Comparison of ENCODE assay signal across 12 mouse cellular contexts in the genomic region with DNA sequence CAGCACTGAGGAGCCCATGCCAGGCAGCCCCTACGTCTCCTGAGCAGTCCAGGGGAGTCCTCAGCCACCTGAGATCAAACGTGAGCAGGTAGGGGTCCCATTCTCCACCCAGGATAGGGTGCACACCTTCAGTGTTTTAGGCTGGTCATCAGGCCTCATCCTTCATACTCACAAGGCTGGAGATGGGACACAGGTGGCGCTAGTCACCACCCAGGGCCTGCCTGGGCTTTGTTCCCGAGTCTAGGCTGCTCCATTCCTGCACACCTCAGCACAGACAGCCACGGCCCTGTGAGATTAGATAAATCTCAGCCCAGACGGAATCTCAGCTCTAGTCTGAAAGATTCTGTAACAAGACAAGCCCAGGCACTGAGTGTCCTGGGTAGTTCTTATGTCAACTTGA. TPM values are rescaled to one million over a fixed set of nuclear protein-coding genes. Genes with fewer than 3 reads are reported as not detected.
DNase-seq lines count a peak whose midpoint lies in the region; ATAC-seq and TF ChIP-seq lines count a peak whose summit lies in the region.
"Had no signal": no experiment of that assay in that cellular context is flagged by ENCODE, and none has a peak within 500 bp of the region (broad histone marks: within the 10 kb centered on the region; RNA-seq: fewer than 3 reads in every experiment).

No protein-coding gene starts in this region.

- 58% methylated on average over 6 of the region's 6 CpGs for whole genome bisulfite sequencing in embryonic facial prominence, embryonic 15.5 days
- 68% methylated on average over 6 of the region's 6 CpGs for WGBS in midbrain, postnatal 0 days

- H3K4me3 ChIP-seq in layer of hippocampus, adult 2 months: peak overlapping the region; percentile 62; the same call in 1 of the 2 replicates
- H3K4me3 ChIP-seq in embryonic facial prominence, embryonic 15.5 days (replicated peaks): peak overlapping the region; percentile 15; the same call in 1 of the 2 replicates
- peak overlapping the region; percentile 85 for H3K4me3 ChIP-seq in midbrain, postnatal 0 days (ENCODE audit: low read depth, low read length)

- ATAC-seq in embryonic facial prominence, embryonic 15.5 days (ENCODE audit: insufficient number of reproducible peaks, low FRiP score, low TSS enrichment, low read depth): no peak
- no peak for ATAC-seq in midbrain, postnatal 0 days (ENCODE audit: low FRiP score)

- peak overlapping the region; percentile 87; the same call in 1 of the 2 replicates for H3K27ac ChIP-seq in layer of hippocampus, adult 2 months
- no peak overlapping the region for H3K27ac ChIP-seq in embryonic facial prominence, embryonic 15.5 days (replicated peaks)
- no peak overlapping the region for H3K27ac ChIP-seq in midbrain, postnatal 0 days (ENCODE audit: low read depth, low read length)

- H3K9me3 ChIP-seq in embryonic facial prominence, embryonic 15.5 days (replicated peaks): no peaks in the 10 kb centered on the region
- H3K9me3 ChIP-seq in midbrain, postnatal 0 days (ENCODE audit: low read length): no peaks in the 10 kb centered on the region

- no peaks in the 10 kb centered on the region for H3K36me3 ChIP-seq in embryonic facial prominence, embryonic 15.5 days
- H3K36me3 ChIP-seq in midbrain, postnatal 0 days (ENCODE audit: insufficient read depth, low read length): no peaks in the 10 kb centered on the region

- DNase-seq in layer of hippocampus, adult 2 months (ENCODE audit: low spot score in 2 of 2): no peak
- DNase-seq in layer of hippocampus, postnatal 14 days (ENCODE audit: low spot score in 2 of 2): no peak
- DNase-seq in brain, adult 2 months (ENCODE audit: low read depth, low spot score): peak; percentile 75
- no peak for DNase-seq in midbrain, postnatal 0 days (ENCODE audit: low spot score)
- no peak for DNase-seq in urinary bladder, postnatal 4 days (ENCODE audit: low spot score in 2 of 2)
- DNase-seq in adrenal gland, postnatal 25 days: no peak
- DNase-seq: gastrocnemius, postnatal 36 days; kidney, adult 11 months had no signal

- H3K4me1 ChIP-seq in embryonic facial prominence, embryonic 15.5 days: peaks cover 55% of the 10 kb centered on the region
- H3K4me1 ChIP-seq in midbrain, postnatal 0 days (ENCODE audit: insufficient read depth, low read length): peaks cover 5% of the 10 kb centered on the region; the same call in 1 of the 2 replicates

- no peak overlapping the region for H3K9ac ChIP-seq in embryonic facial prominence, embryonic 15.5 days
- peak overlapping the region; percentile 29; the same call in 1 of the 2 replicates for H3K9ac ChIP-seq in midbrain, postnatal 0 days (replicated peaks; ENCODE audit: low read length, poor library complexity, severe bottlenecking)

- 0 out of 2 replicates have a peak, but pooled peaks cover 4% of the 10 kb centered on the region for H3K27me3 ChIP-seq in embryonic facial prominence, embryonic 15.5 days
- H3K27me3 ChIP-seq in midbrain, postnatal 0 days (ENCODE audit: insufficient read depth, low read length): no peaks in the 10 kb centered on the region

- TF ChIP-seq CTCF in layer of hippocampus, adult 2 months (conservative IDR thresholded peaks at IDR 0.05): peak; percentile 26
- TF ChIP-seq CTCF in midbrain, postnatal 0 days (IDR thresholded peaks at IDR 0.05): peak; percentile 19; the same call in 1 of the 2 replicates

- 0 out of 2 replicates have a peak overlapping the region, but pooled peaks have one; percentile 8 for H3K4me2 ChIP-seq in embryonic facial prominence, embryonic 15.5 days (replicated peaks)
- H3K4me2 ChIP-seq in midbrain, postnatal 0 days (ENCODE audit: low read depth, low read length, poor library complexity, severe bottlenecking): 0 out of 2 replicates have a peak overlapping the region, but pooled peaks have one; percentile 6

RNA-seq across cellular contexts. Expression of a gene that starts 3.5 kb away (rescaled TPM):
- total RNA-seq in layer of hippocampus, adult 2 months (2021): 10 to 100 TPM; 66.5 to 68.7 TPM
- 100 to 1,000 TPM; 133 to 140 TPM for total RNA-seq in layer of hippocampus, postnatal 14 days (2021)
- polyA plus RNA-seq in embryonic facial prominence, embryonic 15.5 days (2015; fragmentation: Nextera tagmentation; extraction: Ambion mirVana): 31.0 and 31.9 TPM in 2 replicates
- total RNA-seq in midbrain, postnatal 0 days (2014; rRNA removed): 111 and 115 TPM in 2 replicates
- 64.5 and 65.2 TPM in 2 replicates for polyA plus RNA-seq in midbrain, postnatal 0 days (2015; fragmentation: Nextera tagmentation; extraction: Ambion mirVana)
- total RNA-seq in adrenal gland, postnatal 25 days (2021): 56.6 and 57.8 TPM in 2 replicates

RNA-seq across cellular contexts. Expression of a gene that starts 40.7 kb away (rescaled TPM):
- total RNA-seq in layer of hippocampus, adult 2 months (2021): not detected
- not detected for total RNA-seq in layer of hippocampus, postnatal 14 days (2021)
- 0.13 TPM in 1 of 2 replicates, not detected in the other for polyA plus RNA-seq in embryonic facial prominence, embryonic 15.5 days (2015; fragmentation: Nextera tagmentation; extraction: Ambion mirVana)
- 0.19 TPM in 1 of 2 replicates, not detected in the other for total RNA-seq in midbrain, postnatal 0 days (2014; rRNA removed)
- polyA plus RNA-seq in midbrain, postnatal 0 days (2015; fragmentation: Nextera tagmentation; extraction: Ambion mirVana): 0.17 and 0.22 TPM in 2 replicates
- 1.6 TPM in 1 of 2 replicates, not detected in the other for total RNA-seq in adrenal gland, postnatal 25 days (2021)
- total RNA-seq: gastrocnemius, postnatal 36 days; neutrophil, adult 5-6 weeks had no signal
- polyA plus RNA-seq: limb, embryonic 11.5 days; stomach, embryonic 14.5 days had no signal

RNA-seq across cellular contexts. Expression of a gene that starts 45.6 kb away (rescaled TPM):
- total RNA-seq in layer of hippocampus, adult 2 months (2021): 10 to 100 TPM; 32.7 to 61.0 TPM
- 10 to 100 TPM; 27.1 to 43.0 TPM for total RNA-seq in layer of hippocampus, postnatal 14 days (2021)
- 46.3 and 48.5 TPM in 2 replicates for polyA plus RNA-seq in embryonic facial prominence, embryonic 15.5 days (2015; fragmentation: Nextera tagmentation; extraction: Ambion mirVana)
- total RNA-seq in midbrain, postnatal 0 days (2014; rRNA removed): 37.1 and 51.6 TPM in 2 replicates
- 22.4 and 24.8 TPM in 2 replicates for polyA plus RNA-seq in midbrain, postnatal 0 days (2015; fragmentation: Nextera tagmentation; extraction: Ambion mirVana)
- 33.2 and 35.7 TPM in 2 replicates for total RNA-seq in adrenal gland, postnatal 25 days (2021)

Comparison
In these comparisons a context has a peak if more than half of its experiments do, and no peak if none do; other contexts are left out.
1. H3K4me3 ChIP-seq: peak in every context shown above with its lines; median percentile 85 in midbrain, postnatal 0 days; 62 in layer of hippocampus, adult 2 months; 15 in embryonic facial prominence, embryonic 15.5 days.